Mouse (Mus musculus) forebrain, embryonic 15.5 days (tissue): ENCODE measurements around the gene Ufm1. TPM values are rescaled to one million over a fixed set of nuclear protein-coding genes. Genes with fewer than 3 reads are reported as not detected.

ENCODE experiments used
- ATAC-seq: fragments of 200-750 bp; cut with Nextera tagmentation; replicated peaks from 2 replicates; pipeline ENCODE4 v1.8.0; 2017; ENCODE audit warnings: mild to moderate bottlenecking, moderate TSS enrichment, moderate library complexity
- H3K27ac ChIP-seq: fragments of 300-500 bp; sonication (generic); replicated peaks from 2 replicates; pipeline ENCODE4 v1.5.1; 2015; ENCODE audit warnings: mild to moderate bottlenecking, inconsistent platforms
- H3K27me3 ChIP-seq: fragments of 300-500 bp; sonication (generic); 2 replicates; pipeline ENCODE4 v1.6.1; 2015; ENCODE audit warnings: inconsistent platforms
- H3K36me3 ChIP-seq: fragments of 300-500 bp; sonication (generic); 2 replicates; pipeline ENCODE4 v1.6.1; 2015; ENCODE audit warnings: mild to moderate bottlenecking, inconsistent platforms
- H3K4me1 ChIP-seq: fragments of 300-500 bp; sonication (generic); 2 replicates; pipeline ENCODE4 v1.6.1; 2015; ENCODE audit warnings: inconsistent platforms
- H3K4me2 ChIP-seq: fragments of 300-500 bp; sonication (generic); replicated peaks from 2 replicates; pipeline ENCODE4 v1.6.1; 2015; ENCODE audit warnings: mild to moderate bottlenecking, inconsistent platforms
- H3K4me3 ChIP-seq: fragments of 300-500 bp; sonication (generic); 2 replicates; pipeline ENCODE4 v1.5.1; 2015; ENCODE audit warnings: mild to moderate bottlenecking, inconsistent platforms
- H3K9ac ChIP-seq: fragments of 300-500 bp; sonication (generic); replicated peaks from 2 replicates; pipeline ENCODE4 v1.6.1; 2015; ENCODE audit warnings: mild to moderate bottlenecking, inconsistent platforms
- H3K9me3 ChIP-seq: fragments of 300-500 bp; sonication (generic); 2 replicates; pipeline ENCODE4 v1.6.1; 2016; ENCODE audit warnings: inconsistent platforms
- WGBS: fragments of 180-500 bp; shearing (Covaris S2); methylation state at CpG from one replicate; pipeline ENCODE4 v1.1.7; 2015; ENCODE audit warnings: mixed read lengths; 5-methylcytosine and 5-hydroxymethylcytosine counted together
- polyA plus RNA-seq: library from polyadenylated mRNA; unstranded; fragments of >200 nt; fragmentation: Nextera tagmentation; extraction: Ambion mirVana; gene quantifications from 2 replicates; pipeline ENCODE4 v1.2.1, GENCODE M21; 2015

Ufm1 gene
- polyA plus RNA-seq, 1 experiment from 2014 or later = 114 TPM

DNA sequence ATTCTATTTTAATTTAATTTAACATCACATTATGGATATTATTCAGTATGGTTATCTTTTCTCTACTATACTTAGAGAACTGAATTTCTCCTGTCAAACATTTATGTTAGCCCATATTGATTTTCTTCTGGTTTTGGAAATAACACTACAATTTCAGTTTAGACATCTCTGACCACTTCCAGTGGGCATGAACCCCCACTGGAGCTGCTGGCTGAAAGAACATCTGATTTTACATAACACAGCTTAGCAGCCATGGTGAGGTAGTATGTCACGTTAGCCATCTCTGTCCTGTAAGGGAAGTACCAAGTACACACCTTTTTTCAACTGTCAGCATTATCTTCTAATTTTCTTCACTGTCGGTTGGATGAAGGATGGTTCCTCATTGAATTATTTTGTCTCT, 18.8 kb downstream of the Ufm1 start, which contains the start of gene Gm10985:
TSS of gene Gm10985 (plus strand) at position 301 of the 400 bp plus-strand sequence.
- H3K9me3 ChIP-seq = no peaks in the 10 kb centered on the region
- H3K4me3 ChIP-seq = no peak within 1 kb of the TSS
- H3K27ac ChIP-seq = no peak within 1 kb of the TSS
- no peak within 1 kb of the TSS for H3K4me2 ChIP-seq
- H3K36me3 ChIP-seq = no peaks in the 10 kb centered on the region
- WGBS = 85% methylated on average over 2 of the region's 2 CpGs
- no peak for ATAC-seq
- H3K27me3 ChIP-seq = no peaks in the 10 kb centered on the region
- H3K4me1 ChIP-seq = peaks cover 5% of the 10 kb centered on the region; the same call in 1 of the 2 replicates
- no peak within 1 kb of the TSS for H3K9ac ChIP-seq

DNA sequence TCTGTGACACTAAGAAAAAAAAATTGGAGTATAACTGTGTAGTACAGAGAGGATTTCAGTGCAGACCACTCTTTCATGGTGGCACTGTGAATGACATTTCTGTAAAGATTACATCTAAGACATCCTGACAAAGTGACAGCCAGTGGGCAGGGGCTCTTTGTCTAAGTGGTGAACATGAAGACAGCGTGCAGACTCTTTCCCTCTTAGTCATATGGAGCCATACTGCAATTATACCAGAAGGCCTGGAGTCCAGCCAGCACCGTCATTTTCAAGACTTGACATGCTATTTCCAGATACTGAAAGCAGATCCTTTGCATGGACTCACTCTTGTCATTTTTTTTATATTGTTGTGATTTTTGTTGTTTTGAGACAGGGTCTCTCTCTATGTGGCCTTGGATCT, 29.4 kb downstream of the Ufm1 start:
- H3K4me1 ChIP-seq = no peaks in the 10 kb centered on the region
- H3K27me3 ChIP-seq = no peaks in the 10 kb centered on the region
- H3K9me3 ChIP-seq = no peaks in the 10 kb centered on the region
- peak; percentile 66 for ATAC-seq
- no peak overlapping the region for H3K4me2 ChIP-seq
- no peaks in the 10 kb centered on the region for H3K36me3 ChIP-seq
- H3K27ac ChIP-seq = 0 out of 2 replicates have a peak overlapping the region, but pooled peaks have one; percentile 1
- no peak overlapping the region for H3K4me3 ChIP-seq
- 57% methylated on average over 2 of the region's 2 CpGs for WGBS
- no peak overlapping the region for H3K9ac ChIP-seq

DNA sequence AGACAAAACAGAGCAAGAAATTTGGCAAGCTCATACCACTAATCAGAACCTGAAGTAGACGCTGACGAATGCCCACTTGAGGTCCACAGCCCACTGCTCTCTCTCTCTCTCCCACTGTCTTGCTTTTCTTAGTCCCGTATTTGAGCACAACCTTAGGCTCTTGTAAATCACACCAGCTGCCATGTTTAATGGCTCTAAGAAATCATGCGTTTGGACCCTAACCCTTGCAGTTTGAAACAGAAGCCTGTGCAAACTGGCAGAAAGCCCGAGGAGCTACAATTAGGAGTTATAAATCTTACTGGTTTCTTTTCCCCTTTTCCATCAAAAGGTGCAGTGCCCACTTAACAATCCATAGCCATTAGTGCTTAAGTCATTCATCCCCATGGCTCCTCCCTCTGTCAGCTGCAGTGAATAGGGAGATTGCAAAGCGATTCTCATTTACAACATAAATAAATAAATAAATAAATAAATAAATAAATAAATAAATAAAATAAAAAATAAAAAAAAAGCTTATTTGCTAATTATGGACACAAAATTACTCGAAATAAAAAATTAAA, 50.1 kb downstream of the Ufm1 start:
- 55% methylated on average over 7 of the region's 7 CpGs for WGBS
- ATAC-seq = peak; percentile 60; the same call in 1 of the 2 replicates
- H3K27me3 ChIP-seq = no peaks in the 10 kb centered on the region
- H3K9ac ChIP-seq = no peak overlapping the region
- 0 out of 2 replicates have a peak, but pooled peaks cover 3% of the 10 kb centered on the region for H3K4me1 ChIP-seq
- H3K27ac ChIP-seq = no peak overlapping the region
- no peak overlapping the region for H3K4me2 ChIP-seq
- no peak overlapping the region for H3K4me3 ChIP-seq
- H3K9me3 ChIP-seq = no peaks in the 10 kb centered on the region
- no peaks in the 10 kb centered on the region for H3K36me3 ChIP-seq

Other genes with a start within 250 kb of the Ufm1 start
- 1.1 TPM in 2 replicates for gene Frem2, start 206.5 kb downstream of the Ufm1 start, polyA plus RNA-seq
- not detected in 2 replicates for gene Gm10985, start 18.7 kb downstream of the Ufm1 start, polyA plus RNA-seq